Mouse (Mus musculus): ENCODE data around the gene Aak1.

- TF ChIP-seq CTCF (IDR thresholded peaks at IDR 0.05; ENCODE audit: extremely low read depth, insufficient read depth, insufficient read length, insufficient replicate concordance) (no peak), POLR2A (IDR thresholded peaks at IDR 0.05; ENCODE audit: low read depth, low read length) (no peak)
These were observed 4.6 kb downstream of the Aak1 start for GRCm38 (mm10) chr6:86853928-86854327.
